Mouse (Mus musculus): ENCODE measurements around the gene BC048671.

Gene BC048671

GRCm38 (mm10) chr6:90300919-90301318, at the start of gene BC048671:
Gene BC048671, plus strand, starts transcription at chr6:90301219.
- DNase-seq (ENCODE audit: low spot score in 2 of 2) = no peak

GRCm38 (mm10) chr6:90288265-90288664, 12.8 kb upstream of the BC048671 start:
- peak in 1 of 2 experiments; percentile 12 for DNase-seq (ENCODE audit: low spot score in 2 of 2)

- DNase-seq (ENCODE audit: low spot score in 2 of 2) = no peak
These were observed 5.4 kb downstream of the BC048671 start for GRCm38 (mm10) chr6:90306315-90306975.

- no peak for DNase-seq (ENCODE audit: low spot score in 2 of 2)
These were observed 8.1 kb downstream of the BC048671 start for GRCm38 (mm10) chr6:90308839-90309778.

GRCm38 (mm10) chr6:90315961-90316360, 14.9 kb downstream of the BC048671 start:
- no peak for DNase-seq (ENCODE audit: low spot score in 2 of 2)

GRCm38 (mm10) chr6:90317510-90318258, 16.7 kb downstream of the BC048671 start:
- DNase-seq (ENCODE audit: low spot score in 2 of 2) = no peak

GRCm38 (mm10) chr6:90319019-90319418, 18.0 kb downstream of the BC048671 start:
- no peak for DNase-seq (ENCODE audit: low spot score in 2 of 2)

GRCm38 (mm10) chr6:90319475-90320191, 18.6 kb downstream of the BC048671 start:
- DNase-seq (ENCODE audit: low spot score in 2 of 2) = no peak

GRCm38 (mm10) chr6:90320429-90320828, 19.4 kb downstream of the BC048671 start:
- no peak for DNase-seq (ENCODE audit: low spot score in 2 of 2)

GRCm38 (mm10) chr6:90321811-90322210, 20.8 kb downstream of the BC048671 start:
- DNase-seq (ENCODE audit: low spot score in 2 of 2) = no peak

GRCm38 (mm10) chr6:90324026-90324425, 23.0 kb downstream of the BC048671 start:
- no peak for DNase-seq (ENCODE audit: low spot score in 2 of 2)

GRCm38 (mm10) chr6:90324463-90324862, 23.4 kb downstream of the BC048671 start:
- DNase-seq (ENCODE audit: low spot score in 2 of 2) = no peak

- DNase-seq (ENCODE audit: low spot score in 2 of 2) = peak in 1 of 2 experiments; percentile 23
These were observed 24.0 kb downstream of the BC048671 start, which contains the start of gene Chst13 for GRCm38 (mm10) chr6:90324991-90325390. Gene Chst13, minus strand, starts transcription at chr6:90325185.

- no peak for DNase-seq (ENCODE audit: low spot score in 2 of 2)
These were observed 26.7 kb downstream of the BC048671 start for GRCm38 (mm10) chr6:90327670-90328069.

- no peak for DNase-seq (ENCODE audit: low spot score in 2 of 2)
These were observed 28.9 kb downstream of the BC048671 start for GRCm38 (mm10) chr6:90329953-90330352.

GRCm38 (mm10) chr6:90332561-90333425, 31.8 kb downstream of the BC048671 start, which contains the start of gene Uroc1:
Gene Uroc1, plus strand, starts transcription at chr6:90333284.
- no peak for DNase-seq (ENCODE audit: low spot score in 2 of 2)

GRCm38 (mm10) chr6:90334244-90334643, 33.2 kb downstream of the BC048671 start:
- DNase-seq (ENCODE audit: low spot score in 2 of 2) = no peak

- no peak for DNase-seq (ENCODE audit: low spot score in 2 of 2)
These were observed 41.3 kb downstream of the BC048671 start for GRCm38 (mm10) chr6:90342343-90342742.

GRCm38 (mm10) chr6:90347183-90347582, 46.2 kb downstream of the BC048671 start:
- DNase-seq (ENCODE audit: low spot score in 2 of 2) = no peak

- DNase-seq (ENCODE audit: low spot score in 2 of 2) = no peak
These were observed 47.5 kb downstream of the BC048671 start for GRCm38 (mm10) chr6:90348500-90348899.

Data from urinary bladder, adult 18-20 months (tissue).